Mouse (Mus musculus) right cerebral cortex, postnatal 25 days (tissue): ENCODE results near the gene Cd9.
"Not testable (repeated sequence)": the region's sequence is repeated elsewhere in the genome, so short reads cannot be mapped to it uniquely, and the experiment has no call there.

Experiments used
- DNase-seq: peaks from one replicate; pipeline ENCODE4 v3.0.0; 2022

Gene Cd9

DNA sequence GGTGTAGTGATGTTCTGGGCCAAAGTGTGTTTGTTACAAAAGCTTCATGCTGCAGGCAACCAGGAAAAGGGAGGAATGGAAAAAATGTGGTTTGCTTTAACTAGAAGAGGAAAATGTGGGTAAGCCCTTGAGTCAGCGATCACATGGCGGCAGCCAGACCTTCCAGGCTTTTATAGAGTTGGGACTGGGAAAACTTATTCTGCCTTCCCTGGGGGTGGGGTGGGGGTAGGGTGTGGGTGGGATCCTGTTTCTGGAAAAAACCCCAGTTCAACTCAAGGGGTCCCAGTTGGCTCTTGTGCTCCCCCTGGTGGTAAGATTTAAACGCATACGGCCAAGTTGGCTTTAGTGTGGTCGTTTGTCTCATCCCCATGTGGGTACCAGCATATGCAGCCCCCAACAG lies 3.5 kb upstream of the Cd9 start:
- no peak for DNase-seq

DNA sequence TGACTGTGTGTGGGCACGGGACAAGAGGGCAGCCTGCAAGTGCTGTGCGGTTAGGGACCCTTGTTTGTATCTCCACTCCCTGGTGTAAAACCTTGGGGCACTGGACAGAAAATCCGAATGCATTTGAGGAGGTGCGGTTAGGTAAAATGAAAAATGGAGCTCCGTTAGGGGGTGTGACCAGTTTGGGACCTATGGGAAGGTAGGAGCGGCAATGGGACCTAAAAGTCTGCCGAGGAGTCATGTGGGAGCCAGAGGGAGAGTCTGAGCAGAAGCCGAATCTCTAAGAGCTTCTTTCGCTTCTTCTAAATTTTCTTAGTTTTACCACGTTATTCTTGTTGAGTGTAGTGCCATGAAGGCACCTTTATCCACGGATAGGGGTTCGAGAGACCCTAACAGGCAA lies 1.8 kb upstream of the Cd9 start:
- DNase-seq, result no peak

DNA sequence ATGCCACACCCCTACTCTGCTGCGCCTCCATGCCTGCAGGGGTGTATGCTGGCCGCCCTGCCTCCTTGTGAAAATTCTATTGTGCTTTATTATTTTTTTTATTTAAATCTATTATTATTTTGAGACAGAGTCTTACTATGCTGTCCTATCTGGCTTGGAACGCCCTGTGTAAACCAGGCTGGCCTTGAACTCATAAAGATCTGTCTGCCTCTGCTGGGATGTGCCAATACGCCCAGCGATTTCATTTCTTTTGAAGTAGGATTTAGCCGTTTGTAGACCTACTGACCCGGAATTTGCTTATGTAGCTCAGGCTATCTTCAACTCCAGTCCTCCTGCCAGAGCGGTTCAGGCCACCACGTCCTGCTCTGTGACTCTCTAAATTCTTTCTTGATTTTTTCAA lies 770 bp upstream of the Cd9 start:
- DNase-seq, result no peak

DNA sequence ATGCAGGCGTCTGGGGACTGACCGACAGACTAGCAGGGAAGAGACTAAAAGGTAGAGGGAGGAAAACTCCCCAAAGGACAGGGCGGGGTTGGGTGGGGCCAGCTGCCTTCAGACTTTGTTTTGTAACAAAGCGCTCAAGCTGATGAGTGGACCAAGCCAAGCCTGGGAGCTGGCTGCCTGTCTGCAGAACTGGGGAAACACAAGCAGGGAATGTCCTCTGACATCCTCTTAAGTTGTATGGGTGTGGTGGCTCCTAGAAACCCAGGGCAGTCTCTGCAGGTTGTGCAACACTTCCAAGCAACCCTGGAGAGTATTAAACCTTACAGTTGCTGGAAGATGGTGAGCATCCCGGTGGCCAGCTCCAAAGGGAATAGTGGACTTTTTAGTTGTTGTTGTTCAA lies 1.4 kb downstream of the Cd9 start:
- no peak for DNase-seq

DNA sequence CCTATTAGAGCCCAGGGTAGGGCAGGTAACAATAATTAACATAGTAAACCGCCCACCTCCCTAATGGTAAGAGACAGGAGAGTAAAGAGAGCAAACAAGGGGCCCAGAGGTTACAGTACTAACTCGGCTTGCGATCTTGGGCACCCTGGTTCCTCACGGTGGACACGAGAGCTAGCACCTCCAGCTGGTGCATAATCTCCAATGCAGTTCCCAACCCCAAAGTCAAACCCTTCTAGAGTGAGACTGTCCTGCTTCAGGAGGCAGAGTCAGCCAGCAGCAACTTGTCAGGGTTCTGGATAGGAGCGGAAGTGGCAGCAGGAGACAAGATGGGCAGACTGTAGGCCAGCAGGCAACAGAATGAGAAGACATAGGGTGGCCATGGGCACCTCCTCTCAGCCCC lies 1.9 kb downstream of the Cd9 start:
- DNase-seq, result no peak

DNA sequence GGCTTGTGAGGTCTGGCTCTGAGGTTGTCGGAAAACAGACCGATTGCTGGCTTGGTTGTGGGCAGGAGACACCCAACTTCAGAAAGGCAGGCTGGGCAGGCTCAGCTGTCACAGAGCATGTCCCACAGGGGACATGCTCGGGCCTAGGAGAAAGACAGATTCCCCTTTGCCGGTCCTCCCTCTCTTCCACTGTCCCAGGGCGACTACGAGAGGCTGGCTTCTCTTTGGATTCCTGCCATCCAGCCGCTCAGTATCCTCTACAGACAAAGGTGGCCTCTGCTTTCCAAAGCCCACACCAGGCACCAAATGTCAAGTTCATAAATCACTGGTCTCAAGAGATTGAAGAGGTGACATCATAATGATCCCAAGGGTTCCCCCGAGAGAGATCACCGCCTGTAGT lies 2.6 kb downstream of the Cd9 start:
- DNase-seq, result no peak

DNA sequence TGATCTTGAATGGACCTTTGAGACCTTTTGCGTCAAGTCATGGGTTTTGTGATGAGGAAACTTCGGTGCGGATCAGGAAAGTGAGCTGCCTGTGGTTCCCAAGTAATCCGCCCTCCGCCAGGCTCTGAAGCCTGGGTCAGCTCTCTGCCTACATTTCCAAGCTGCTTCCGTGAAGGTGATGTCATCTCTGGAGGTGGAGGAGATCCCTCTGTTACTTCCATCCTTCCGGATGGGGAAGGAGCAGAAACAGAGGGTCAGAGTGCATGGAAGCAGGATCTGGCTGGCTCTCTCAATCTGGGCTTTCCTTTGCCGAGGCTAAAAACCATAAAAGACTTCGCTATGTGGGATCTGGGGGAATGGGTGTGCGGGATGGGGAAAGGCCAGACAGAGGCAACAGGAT lies 3.2 kb downstream of the Cd9 start:
- DNase-seq, result no peak

DNA sequence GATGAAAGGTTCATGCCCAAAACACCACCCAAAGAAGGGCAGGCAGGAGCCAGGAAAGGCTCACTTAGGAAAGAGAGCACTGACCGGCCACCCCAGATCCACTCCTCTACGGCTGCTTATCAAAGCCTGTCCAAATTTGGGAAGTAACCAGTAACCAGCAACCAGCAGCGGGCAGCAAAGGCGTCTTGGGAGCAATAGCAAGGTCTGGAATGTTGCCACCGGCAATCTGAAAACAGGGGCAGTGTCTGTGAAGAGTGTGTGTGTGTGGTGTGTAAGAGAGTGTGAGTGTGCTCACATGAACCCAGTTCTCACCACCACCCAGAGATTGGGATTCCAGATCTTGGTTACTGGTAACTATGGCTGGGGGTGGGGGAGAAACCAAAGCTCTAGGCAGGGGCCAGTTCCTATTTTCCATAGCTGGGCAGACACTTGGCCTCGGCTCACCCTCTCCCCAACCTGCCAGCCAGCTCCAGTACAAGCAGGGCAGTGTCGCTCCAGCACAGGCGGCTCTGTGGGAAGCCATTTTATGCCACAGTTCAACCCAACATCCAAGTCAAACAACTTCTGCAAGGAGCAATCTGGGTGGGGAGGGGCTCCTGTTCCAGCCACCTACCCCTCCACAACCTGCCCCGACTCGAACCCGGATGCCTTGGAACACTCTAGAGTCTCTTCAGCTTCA lies 4.6 kb downstream of the Cd9 start:
- no peak for DNase-seq

DNA sequence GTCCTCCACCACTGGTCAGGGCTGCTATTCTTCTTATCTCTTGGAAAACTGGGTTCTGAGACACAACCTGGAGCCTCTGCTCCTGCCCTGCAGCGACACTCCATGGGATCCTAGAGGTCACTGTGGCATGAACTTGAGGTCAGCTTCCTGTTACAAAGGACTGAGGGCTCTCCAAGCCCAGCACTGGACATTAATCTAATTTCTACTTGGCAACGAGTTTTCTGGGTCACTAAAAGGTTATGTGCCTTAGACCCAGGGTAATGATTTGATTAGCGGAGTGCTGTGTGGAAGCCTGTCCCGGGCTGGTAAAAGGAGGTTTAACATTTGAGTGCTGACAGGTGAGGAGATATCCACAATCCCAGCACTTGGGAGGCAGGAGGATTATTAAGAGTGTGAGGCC lies 9.0 kb downstream of the Cd9 start:
- DNase-seq, result no peak

DNA sequence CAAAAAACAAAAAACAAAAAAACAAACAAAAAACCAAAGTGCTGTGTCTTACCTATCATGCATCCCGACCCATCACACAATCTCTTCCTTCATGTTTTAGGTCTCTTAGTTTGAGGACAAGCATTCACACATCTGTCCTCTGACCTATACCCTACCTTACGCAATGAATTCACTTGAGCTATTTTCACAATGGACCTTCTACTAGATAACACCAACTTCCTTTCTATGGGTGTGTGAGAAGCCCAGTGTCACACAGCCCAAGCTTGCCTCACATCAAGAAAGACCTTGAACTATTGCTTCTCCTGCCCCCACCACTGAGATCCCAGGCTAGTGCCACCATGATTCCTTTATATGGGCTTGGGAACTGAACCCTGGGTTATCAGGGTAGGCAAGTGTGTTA lies 9.9 kb downstream of the Cd9 start:
- DNase-seq, result no peak

DNA sequence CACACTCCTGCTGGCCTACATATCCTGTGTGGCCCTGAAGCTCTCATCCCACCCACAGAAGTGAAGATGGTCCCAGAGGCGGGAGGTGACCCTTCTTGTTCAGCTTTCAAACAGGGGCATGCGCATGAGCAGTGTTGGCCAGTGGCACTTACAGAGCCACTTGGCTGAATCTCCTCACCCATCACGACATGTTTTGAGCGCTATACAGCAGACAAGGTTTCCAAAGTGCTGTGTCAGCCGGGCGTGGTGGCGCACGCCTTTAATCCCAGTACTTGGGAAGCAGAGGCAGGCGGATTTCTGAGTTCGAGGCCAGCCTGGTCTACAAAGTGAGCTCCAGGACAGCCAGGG lies 10.3 kb downstream of the Cd9 start:
- not testable (repeated sequence) for DNase-seq

DNA sequence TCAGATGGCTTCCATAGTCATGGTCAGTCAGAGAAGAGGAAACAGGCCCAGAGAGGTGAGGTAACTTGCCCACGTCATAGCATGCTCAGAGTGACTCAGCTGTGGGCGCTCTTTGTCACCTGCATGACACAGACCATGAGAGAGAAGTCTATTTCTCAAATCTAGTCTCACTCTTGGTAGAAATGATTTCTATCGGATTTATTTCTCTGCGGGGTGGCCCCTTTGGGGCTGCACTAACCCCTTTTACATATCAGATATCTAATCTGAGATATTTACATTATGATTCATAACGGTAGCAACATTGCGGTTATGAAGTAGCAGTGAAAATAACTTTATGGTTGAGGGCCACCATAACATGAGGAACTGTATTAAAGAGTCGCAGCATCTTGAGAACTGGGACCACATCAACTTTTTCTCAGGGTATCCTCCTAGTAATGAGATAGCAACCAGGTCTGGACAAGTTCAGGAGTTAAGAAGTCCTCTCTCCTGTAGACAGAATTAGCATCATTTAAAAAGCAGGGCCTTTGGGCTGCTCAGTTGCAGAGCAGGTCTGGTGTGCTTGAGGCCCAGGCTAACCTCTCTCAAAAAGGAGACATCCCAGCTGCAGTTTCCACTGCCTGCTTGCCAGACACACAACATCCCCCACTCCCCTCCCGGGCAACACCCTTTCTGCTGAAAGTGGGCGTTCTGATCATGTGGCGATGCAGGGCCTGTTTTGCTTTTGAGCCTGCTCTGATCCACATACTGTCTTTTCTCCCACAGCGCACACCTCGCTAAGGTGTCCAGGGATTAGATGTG lies 10.9 kb downstream of the Cd9 start:
- DNase-seq, result no peak

DNA sequence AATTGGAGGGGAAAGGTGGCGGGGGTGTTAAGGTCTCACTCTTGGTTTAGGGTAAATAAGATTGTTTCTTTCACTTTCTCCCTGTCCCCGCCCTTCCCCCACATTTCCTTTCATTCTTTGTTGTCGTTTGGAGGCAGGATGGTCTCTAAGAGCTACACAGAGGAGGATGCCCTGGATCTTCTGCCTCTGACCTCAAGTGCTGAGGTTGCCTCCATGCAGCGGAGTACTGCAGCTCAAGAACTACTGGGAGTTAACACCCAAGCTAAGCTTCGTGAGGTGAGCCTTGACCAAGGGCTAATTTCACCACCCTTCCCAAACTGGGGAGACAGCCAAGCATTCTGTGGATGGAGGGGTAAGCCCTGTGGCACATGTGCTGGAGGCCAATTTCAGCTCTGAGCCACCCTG lies 12.2 kb downstream of the Cd9 start:
- no peak for DNase-seq

DNA sequence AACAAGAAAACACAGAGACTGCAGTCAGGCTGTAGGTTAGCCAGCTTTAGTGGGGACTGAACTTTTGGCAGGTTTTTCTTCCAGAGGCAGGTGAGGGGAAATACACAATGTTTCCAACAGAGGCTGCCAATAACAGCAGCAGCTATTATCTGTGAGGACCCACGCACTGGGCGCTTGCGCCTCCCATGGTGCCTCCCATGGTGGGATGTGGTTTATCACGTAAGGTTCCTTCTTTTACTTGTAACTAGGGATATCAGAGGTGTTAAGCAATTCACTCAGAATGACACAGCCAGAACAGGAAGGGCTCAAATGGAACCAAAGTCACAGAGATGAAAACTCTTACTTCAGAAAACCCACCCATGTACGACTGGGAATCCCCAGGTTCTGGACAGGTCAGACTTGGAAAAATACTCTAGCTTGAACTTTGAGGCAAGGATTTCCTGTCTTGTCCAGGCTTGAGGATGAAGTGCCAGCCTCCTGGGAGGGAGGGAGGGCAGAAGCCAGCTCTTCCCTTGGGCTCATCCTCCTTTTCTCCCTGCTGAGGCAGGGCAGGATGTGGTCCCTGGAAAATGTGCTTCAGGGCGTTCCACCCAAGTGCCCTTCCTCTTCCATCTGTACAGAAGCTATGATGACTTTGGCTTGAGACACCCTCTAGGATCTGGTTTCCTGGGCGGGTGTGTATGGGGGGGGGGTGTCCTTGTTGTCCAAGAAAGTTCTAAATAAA lies 12.8 kb downstream of the Cd9 start:
- no peak for DNase-seq

DNA sequence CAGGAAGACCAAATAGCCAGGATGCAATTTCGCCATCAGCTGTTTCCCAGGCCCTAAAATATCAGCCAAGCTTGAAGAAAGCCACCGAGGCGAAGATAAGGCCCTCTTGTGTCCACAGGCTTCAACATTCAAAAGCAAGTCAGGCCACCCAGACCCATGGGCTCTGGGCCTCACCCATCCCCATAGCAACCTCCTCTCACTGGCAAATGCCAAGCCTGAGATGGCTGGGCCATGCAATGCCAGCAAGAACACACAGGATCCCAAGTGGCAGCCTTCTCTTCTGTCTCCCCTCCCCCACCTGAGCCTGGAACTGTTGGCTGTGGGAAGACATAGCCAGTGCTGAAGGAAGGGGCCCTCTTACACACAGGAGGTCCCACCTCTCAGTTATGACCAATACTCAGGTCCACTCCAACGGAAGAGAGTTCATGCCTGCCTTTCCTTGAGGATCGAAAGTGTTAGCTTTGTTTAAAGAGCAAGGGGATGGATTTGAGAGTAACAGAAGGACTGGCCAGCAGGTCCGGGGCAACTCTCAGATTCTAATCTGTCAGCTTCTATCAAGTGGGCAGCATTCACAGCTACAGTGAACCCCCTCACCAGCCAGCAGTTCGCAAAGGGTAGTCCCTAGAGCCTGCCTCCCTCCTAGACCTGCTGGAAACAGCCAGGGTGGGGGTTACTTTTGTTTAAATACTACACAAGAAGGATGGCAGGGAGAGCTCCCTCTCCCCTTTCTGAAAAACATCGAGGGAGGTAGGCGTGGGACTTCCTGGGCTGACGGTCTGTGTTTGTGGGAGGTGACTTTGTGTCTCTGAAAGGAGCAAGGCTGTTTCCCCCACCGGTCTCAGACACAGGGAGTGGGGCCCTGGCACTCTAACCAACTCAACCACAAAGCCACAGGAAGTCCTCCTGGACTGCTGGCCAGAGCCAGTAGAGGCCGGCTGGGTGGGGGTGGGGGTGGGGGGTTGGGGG lies 13.9 kb downstream of the Cd9 start:
- DNase-seq, result no peak

DNA sequence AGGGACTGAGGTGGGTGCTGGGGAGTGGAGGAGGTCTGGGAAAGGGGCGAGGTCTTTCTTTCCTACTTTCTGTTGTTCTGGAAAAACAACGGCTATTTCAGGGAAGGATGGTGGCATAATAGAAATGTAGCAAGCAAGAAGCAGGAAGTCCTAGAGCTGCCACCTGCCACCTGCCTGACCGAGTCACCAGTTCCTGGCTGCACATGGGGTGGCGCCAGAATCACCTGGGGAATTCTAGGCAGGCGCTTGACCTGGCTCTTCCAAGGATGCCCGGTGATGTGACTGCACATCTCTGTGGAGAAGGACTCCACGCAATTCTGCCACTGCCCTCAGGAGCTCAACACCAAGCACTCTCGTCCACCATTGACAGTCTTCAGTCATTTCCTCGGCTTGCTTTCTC lies 15.2 kb downstream of the Cd9 start:
- DNase-seq, result no peak

DNA sequence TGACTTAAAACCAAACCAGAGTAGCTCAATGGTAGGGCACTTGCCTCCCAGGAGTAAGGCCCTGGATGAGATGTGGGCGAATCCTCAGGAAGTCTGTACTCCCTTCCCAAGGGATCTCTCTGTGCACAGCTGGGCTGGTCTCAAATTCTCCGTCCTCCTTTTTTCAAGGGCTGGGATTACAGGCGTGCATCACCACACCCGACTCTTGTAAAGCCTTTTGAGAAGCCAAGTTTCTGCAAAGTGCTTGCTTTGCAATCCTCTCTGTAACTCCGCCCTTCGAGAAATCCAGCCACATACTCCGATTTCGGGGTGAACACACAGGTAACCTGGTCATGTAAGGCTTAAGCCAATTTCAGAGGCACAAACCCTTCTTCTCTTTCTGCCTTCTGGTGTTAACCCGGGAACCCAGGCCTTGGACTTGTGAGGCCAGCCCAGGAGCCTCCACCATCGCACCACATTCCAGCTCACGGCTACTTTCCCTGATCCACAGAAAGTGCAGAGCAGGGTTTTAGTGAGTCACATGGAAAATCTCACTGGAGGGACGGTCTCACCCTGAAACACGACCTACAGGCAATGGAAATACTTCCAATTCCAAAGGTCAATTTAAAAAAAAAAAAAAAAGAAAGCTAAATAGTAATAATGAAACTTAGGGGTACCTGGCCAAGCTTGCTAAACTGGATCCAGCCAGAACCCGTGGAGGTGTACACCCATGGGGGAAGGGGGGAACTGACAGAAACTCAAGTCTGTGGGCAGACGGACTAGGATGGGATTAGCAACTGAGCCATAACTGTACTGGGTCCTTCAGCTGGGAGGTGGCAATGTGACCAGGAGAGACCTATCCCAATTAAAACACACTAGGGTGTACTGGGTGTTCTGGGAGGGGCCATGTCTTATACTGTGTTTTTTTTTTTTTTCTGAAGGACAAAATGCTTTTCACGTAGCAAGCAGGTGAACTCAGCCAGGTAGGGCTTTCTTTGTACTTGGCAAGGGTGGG lies 16.2 kb downstream of the Cd9 start:
- DNase-seq, result no peak

DNA sequence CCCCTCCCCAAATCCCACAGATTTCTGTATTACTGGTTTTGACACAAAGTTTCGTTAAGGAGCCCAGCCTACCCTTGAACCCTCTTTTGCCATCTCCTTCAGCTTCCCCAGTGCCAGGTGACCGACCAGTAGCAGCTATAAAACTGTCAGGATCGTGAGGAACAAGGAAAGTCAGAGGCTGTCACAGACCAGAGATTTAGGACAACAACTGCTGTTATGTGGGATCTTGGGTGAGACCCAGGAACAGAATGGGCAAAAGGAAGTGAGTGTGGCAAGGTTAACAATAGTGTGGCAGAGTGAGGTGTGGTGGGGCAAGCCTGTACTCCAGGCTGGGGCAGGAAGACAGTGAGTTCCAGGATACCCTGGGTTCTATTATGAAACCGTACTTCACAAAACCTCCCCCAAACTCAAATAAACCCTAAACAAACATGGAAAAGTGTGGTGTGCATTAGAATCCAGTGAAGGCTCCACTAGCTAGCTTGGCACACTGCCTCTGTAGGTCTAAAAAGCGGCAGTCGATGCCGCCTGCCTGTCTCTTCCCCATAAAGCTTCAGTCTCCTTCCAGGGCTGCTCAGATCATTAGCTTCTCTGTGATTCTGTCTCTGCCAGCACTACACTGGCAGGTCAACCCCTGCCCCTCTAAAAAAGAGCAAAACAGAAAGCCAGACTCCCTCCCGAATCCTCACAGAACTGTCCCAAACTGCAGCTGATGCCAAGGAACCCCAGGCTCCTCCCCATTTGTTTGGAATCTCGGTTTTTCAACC lies 17.6 kb downstream of the Cd9 start:
- DNase-seq, result no peak

DNA sequence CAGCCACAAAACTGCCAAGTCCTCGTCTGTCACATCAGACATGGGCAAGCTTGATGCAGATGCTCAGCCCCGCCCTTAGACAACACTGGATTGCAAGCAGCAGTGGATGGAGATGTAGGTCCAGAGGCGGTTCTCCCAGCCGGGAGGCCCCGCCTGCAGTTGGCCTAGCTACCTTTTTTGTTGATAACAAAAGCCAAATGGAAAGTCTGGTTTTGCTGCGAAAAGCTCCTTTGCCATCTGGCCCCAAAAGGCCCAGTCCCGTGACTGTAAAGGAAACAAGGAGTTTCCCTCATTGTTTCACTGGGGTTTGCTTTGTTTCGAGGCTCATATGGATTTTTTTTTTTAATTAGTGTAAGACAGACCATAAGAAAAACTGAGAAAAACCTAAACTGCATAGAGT lies 18.5 kb downstream of the Cd9 start:
- no peak for DNase-seq

DNA sequence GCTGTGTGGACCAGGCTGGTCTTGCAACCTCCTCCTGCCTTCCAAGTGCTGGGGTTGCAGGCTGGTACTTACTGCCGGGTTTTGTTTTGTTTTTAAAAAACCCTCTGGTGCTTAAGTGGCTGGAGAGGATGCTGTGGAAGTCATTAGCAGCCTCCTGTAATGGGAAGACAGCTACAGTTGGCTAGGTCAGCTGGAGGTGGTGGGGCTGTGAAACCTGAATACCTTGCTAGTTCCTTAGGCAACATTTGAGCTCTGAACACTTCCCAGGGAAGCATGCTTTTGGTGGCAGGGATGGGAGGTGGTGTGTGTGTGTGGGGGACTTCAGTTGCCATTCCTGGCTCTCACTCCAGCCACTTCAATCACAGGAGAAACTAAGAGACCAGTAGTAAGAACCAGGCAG lies 19.4 kb downstream of the Cd9 start:
- no peak for DNase-seq

DNA sequence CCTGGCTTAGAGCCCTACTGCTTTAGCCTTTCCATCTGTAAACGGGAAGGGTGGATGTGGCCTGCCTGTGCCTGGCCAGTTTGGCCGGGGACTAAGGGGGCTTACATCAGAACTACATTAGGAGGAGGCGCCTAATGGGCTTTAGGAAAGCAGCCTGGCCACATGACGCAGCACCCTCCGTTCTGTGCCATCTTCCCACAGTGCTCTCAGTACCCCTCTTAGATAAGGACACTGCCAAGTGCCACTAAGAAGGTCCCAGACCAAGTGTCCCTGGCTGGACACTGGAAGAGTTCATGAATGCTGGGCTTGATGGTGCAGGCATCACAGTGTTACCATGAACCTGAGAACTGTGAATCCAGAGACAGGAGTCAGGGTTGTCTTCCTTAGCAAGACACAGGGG lies 20.7 kb downstream of the Cd9 start:
- DNase-seq, result no peak
